Mouse (Mus musculus): ENCODE results near the gene Cdk2. TPM values are rescaled to one million over a fixed set of nuclear protein-coding genes. Genes with fewer than 3 reads are reported as not detected.
"Not testable (repeated sequence)": the region's sequence is repeated elsewhere in the genome, so short reads cannot be mapped to it uniquely, and the experiment has no call there.

Cdk2 gene
- total RNA-seq, 2 experiments from 2014 or later = 7.5 to 8.5 TPM

- intact Hi-C loops (cut with DNase I; ENCODE audit: low total_unique reads) = no loop called here
- DNase-seq = no peak
Observed at GRCm38 (mm10) chr10:128715559-128716537, 11.0 kb upstream of the Cdk2 start.

- intact Hi-C loops (cut with DNase I; ENCODE audit: low total_unique reads); DNase-seq: not testable (repeated sequence)
Observed at GRCm38 (mm10) chr10:128711318-128711717, 6.5 kb upstream of the Cdk2 start.

- intact Hi-C loops (cut with DNase I; ENCODE audit: low total_unique reads) = no loop called here
- DNase-seq = no peak
Observed at GRCm38 (mm10) chr10:128705317-128705693, 474 bp upstream of the Cdk2 start.

- no peak for DNase-seq
- intact Hi-C loops (cut with DNase I; ENCODE audit: low total_unique reads) = no loop called here
Observed at GRCm38 (mm10) chr10:128703895-128704294, 936 bp downstream of the Cdk2 start, which contains the start of gene Pmel. Pmel (plus strand) TSS chr10:128704195.

GRCm38 (mm10) chr10:128702328-128703007 lies 2.4 kb downstream of the Cdk2 start:
- intact Hi-C loops (cut with DNase I; ENCODE audit: low total_unique reads) = no loop called here
- DNase-seq = no peak

- DNase-seq = no peak
- intact Hi-C loops (cut with DNase I; ENCODE audit: low total_unique reads) = no loop called here
Observed at GRCm38 (mm10) chr10:128700712-128701111, 4.1 kb downstream of the Cdk2 start.

- DNase-seq = no peak
- intact Hi-C loops (cut with DNase I; ENCODE audit: low total_unique reads) = no loop called here
Observed at GRCm38 (mm10) chr10:128699611-128700010, 5.2 kb downstream of the Cdk2 start.

- intact Hi-C loops (cut with DNase I; ENCODE audit: low total_unique reads) = no loop called here
- no peak for DNase-seq
Observed at GRCm38 (mm10) chr10:128699006-128699405, 5.8 kb downstream of the Cdk2 start.

GRCm38 (mm10) chr10:128697072-128697725 lies 7.6 kb downstream of the Cdk2 start:
- intact Hi-C loops (cut with DNase I; ENCODE audit: low total_unique reads) = no loop called here
- DNase-seq = no peak

GRCm38 (mm10) chr10:128695992-128696807 lies 8.6 kb downstream of the Cdk2 start, which contains the start of gene Rab5b:
Rab5b (minus strand) TSS chr10:128696264.
- peak; percentile 98 for DNase-seq

GRCm38 (mm10) chr10:128695411-128695991 lies 9.3 kb downstream of the Cdk2 start:
- intact Hi-C loops (cut with DNase I; ENCODE audit: low total_unique reads) = no loop called here
- peak; percentile 68 for DNase-seq

More at GRCm38 (mm10) chr10:128695992-128696807, 8.6 kb downstream of the Cdk2 start, which contains the start of gene Rab5b:
- intact Hi-C loops (cut with DNase I; ENCODE audit: low total_unique reads) = no loop called here

- intact Hi-C loops (cut with DNase I; ENCODE audit: low total_unique reads) = loop anchor here (5.0 to 10.0 kb wide), 2 partner anchors 42 to 110 kb away; partner anchors contain the start of gene Pa2g4
Observed at GRCm38 (mm10) chr10:128674469-128675008, 30.3 kb downstream of the Cdk2 start.

GRCm38 (mm10) chr10:128673763-128674468 lies 30.9 kb downstream of the Cdk2 start, which contains the start of gene Suox:
Suox (minus strand) TSS chr10:128674073.
- intact Hi-C loops (cut with DNase I; ENCODE audit: low total_unique reads) = loop anchor here (5.0 to 10.0 kb wide), 2 partner anchors 42 to 109 kb away; partner anchors contain the start of gene Pa2g4
- peak; percentile 81 for DNase-seq

More at GRCm38 (mm10) chr10:128674469-128675008, 30.3 kb downstream of the Cdk2 start:
- DNase-seq = no peak

- intact Hi-C loops (cut with DNase I; ENCODE audit: low total_unique reads) = loop anchor here (5.0 to 10.0 kb wide), 2 partner anchors 39 to 106 kb away; partner anchors contain the start of gene Pa2g4
- no peak for DNase-seq
Observed at GRCm38 (mm10) chr10:128671148-128671547, 33.7 kb downstream of the Cdk2 start.

- peak; percentile 18 for DNase-seq
- intact Hi-C loops (cut with DNase I; ENCODE audit: low total_unique reads) = no loop called here
Observed at GRCm38 (mm10) chr10:128668790-128669672, 35.8 kb downstream of the Cdk2 start.

GRCm38 (mm10) chr10:128665806-128666205 lies 39.0 kb downstream of the Cdk2 start:
- intact Hi-C loops (cut with DNase I; ENCODE audit: low total_unique reads) = no loop called here

More at GRCm38 (mm10) chr10:128665806-128666205, 39.0 kb downstream of the Cdk2 start:
- no peak for DNase-seq
